Mouse (Mus musculus) CH12.LX (cell line): Measurements from ENCODE around the gene Fem1b. TPM values are rescaled to one million over a fixed set of nuclear protein-coding genes. Genes with fewer than 3 reads are reported as not detected.

ENCODE experiments used
- DNase-seq: peaks from one replicate; pipeline ENCODE4 v3.0.0-alpha.2; 2013; ENCODE audit errors: extremely low read depth
- H3K27ac ChIP-seq: 2 replicates; pipeline ENCODE4 v1.5.1; 2012; ENCODE audit warnings: low read depth, mild to moderate bottlenecking, control low read depth, moderate library complexity; ENCODE audit not compliant: insufficient read depth
- H3K27me3 ChIP-seq: replicated peaks from 2 replicates; pipeline ENCODE3; 2012; ENCODE audit warnings: inconsistent platforms
- H3K36me3 ChIP-seq, 2 experiments: replicated peaks in 1 of 2; 2 replicates each; pipeline versions ENCODE3 to v1.6.1; 2012; ENCODE audit warnings: inconsistent platforms in 1 of 2, low read length in 1 of 2, mild to moderate bottlenecking in 1 of 2, mixed read lengths in 1 of 2, moderate library complexity in 1 of 2; ENCODE audit not compliant: control insufficient read depth in 1 of 2, insufficient read depth in 1 of 2
- H3K4me1 ChIP-seq, 2 experiments: 2 replicates each; pipeline ENCODE4 v1.6.1; 2012; ENCODE audit warnings: inconsistent platforms in 1 of 2, moderate library complexity in 1 of 2; ENCODE audit not compliant: insufficient read depth in 2 of 2, control insufficient read depth in 1 of 2
- H3K4me2 ChIP-seq: 2 replicates; pipeline ENCODE4 v1.6.1; 2012; ENCODE audit warnings: low read depth, mild to moderate bottlenecking, control low read depth; ENCODE audit not compliant: poor library complexity, insufficient read depth, severe bottlenecking
- H3K4me3 ChIP-seq, 3 experiments: fragments of 150-350 bp in 1 of 3; sonication (generic) in 1 of 3; replicated peaks in 1 of 3; 2 replicates each; pipeline versions ENCODE3 to v1.5.1; 2011 to 2012; ENCODE audit warnings: low read depth in 2 of 3, low read length in 2 of 3, mild to moderate bottlenecking in 2 of 3, moderate library complexity in 2 of 3, control low read depth in 1 of 3, improper control_type of control experiment in 1 of 3, inconsistent platforms in 1 of 3, mixed read lengths in 1 of 3; ENCODE audit not compliant: poor library complexity in 1 of 3
- H3K79me2 ChIP-seq: replicated peaks from 2 replicates; pipeline ENCODE4 v1.6.1; 2012; ENCODE audit warnings: mild to moderate bottlenecking, moderate library complexity; ENCODE audit not compliant: control insufficient read depth, poor library complexity, insufficient read depth, severe bottlenecking; ENCODE audit errors: extremely low read depth
- H3K9ac ChIP-seq: 2 replicates; pipeline ENCODE4 v1.6.1; 2012; ENCODE audit warnings: low read depth, mild to moderate bottlenecking, control low read depth, moderate library complexity; ENCODE audit not compliant: insufficient read depth
- H3K9me3 ChIP-seq: replicated peaks from 2 replicates; pipeline ENCODE3; 2012; ENCODE audit warnings: low read length, inconsistent platforms, mixed read lengths
- CHD1 ChIP-seq: IDR thresholded peaks from 2 replicates; pipeline ENCODE4 v1.6.1; 2012; ENCODE audit warnings: low read depth, low read length, improper control_type of control experiment, inconsistent platforms
- CTCF ChIP-seq, 2 experiments: IDR thresholded peaks in 1 of 2; conservative IDR thresholded peaks in 1 of 2; 2 replicates each; pipeline ENCODE4 v1.5.1; 2011 to 2012; ENCODE audit warnings: low read depth in 2 of 2, low read length in 2 of 2, improper control_type of control experiment in 1 of 2, inconsistent platforms in 1 of 2, mild to moderate bottlenecking in 1 of 2, moderate library complexity in 1 of 2
- ETS1 ChIP-seq: conservative IDR thresholded peaks from 2 replicates; pipeline ENCODE4 v1.6.1; 2012; ENCODE audit warnings: low read depth, mild to moderate bottlenecking, inconsistent platforms, low read length, improper control_type of control experiment, moderate library complexity
- GABPA ChIP-seq: IDR thresholded peaks from 2 replicates; pipeline ENCODE4 v1.6.1; 2012; ENCODE audit warnings: low read depth, low read length, improper control_type of control experiment, inconsistent platforms; ENCODE audit not compliant: insufficient replicate concordance
- IRF4 ChIP-seq: IDR thresholded peaks from 2 replicates; pipeline ENCODE4 v1.6.1; 2014; ENCODE audit warnings: low read depth, mild to moderate bottlenecking, inconsistent platforms, low read length, improper control_type of control experiment
- JUN ChIP-seq: IDR thresholded peaks from 2 replicates; pipeline ENCODE4 v1.6.1; 2011; ENCODE audit warnings: low read depth, mild to moderate bottlenecking, low read length, improper control_type of control experiment, moderate library complexity; ENCODE audit not compliant: insufficient read depth
- MXI1 ChIP-seq: IDR thresholded peaks from 2 replicates; pipeline ENCODE4 v1.6.1; 2011; ENCODE audit warnings: mild to moderate bottlenecking, low read depth, low read length, improper control_type of control experiment
- NELFE ChIP-seq: IDR thresholded peaks from 2 replicates; pipeline ENCODE4 v1.6.1; 2011; ENCODE audit warnings: low read depth, low read length, improper control_type of control experiment
- PAX5 ChIP-seq: IDR thresholded peaks from 2 replicates; pipeline ENCODE4 v1.6.1; 2012; ENCODE audit warnings: low read length, inconsistent platforms, mixed read lengths
- POLR2A ChIP-seq: IDR thresholded peaks from 2 replicates; pipeline ENCODE4 v1.6.1; 2011; ENCODE audit warnings: low read depth, mild to moderate bottlenecking, improper control_type of control experiment, low read length
- POLR2AphosphoS2 ChIP-seq: IDR thresholded peaks from 2 replicates; pipeline ENCODE4 v1.6.1; 2011; ENCODE audit warnings: low read depth, low read length, improper control_type of control experiment
- TBP ChIP-seq: conservative IDR thresholded peaks from 2 replicates; pipeline ENCODE4 v1.6.1; 2011; ENCODE audit warnings: low read depth, low read length, improper control_type of control experiment
- ZKSCAN1 ChIP-seq: IDR thresholded peaks from 2 replicates; pipeline ENCODE4 v1.6.1; 2012; ENCODE audit warnings: low read depth, inconsistent platforms, low read length, improper control_type of control experiment, borderline replicate concordance
- ZNF384 ChIP-seq: IDR thresholded peaks from 2 replicates; pipeline ENCODE4 v1.6.1; 2012; ENCODE audit warnings: low read depth, low read length, improper control_type of control experiment, inconsistent platforms
- dilution Hi-C: fragments of 300-500 bp; cut with MboI; formaldehyde crosslinking; loops from 2 replicates; pipeline ENCODE4 v1.14.3; 2020; ENCODE audit warnings: low sequenced_read_pairs; ENCODE audit not compliant: extremely low pct_unique_long_range_greater_than_20kb, extremely low pct_ligation_motif_present
- in situ Hi-C: fragments of 300-500 bp; cut with MboI; formaldehyde crosslinking; loops from 3 replicates; pipeline ENCODE4 v1.14.3; 2019; ENCODE audit warnings: low sequenced_read_pairs, low pct_ligation_motif_present, low pct_unique_long_range_greater_than_20kb, mixed read lengths
- polyA plus RNA-seq: library from polyadenylated mRNA; unstranded; fragments of >175 nt; gene quantifications from 2 replicates; pipeline ENCODE4 v1.2.1, GENCODE M21; 2012; ENCODE audit warnings: low read depth; ENCODE audit not compliant: insufficient read length
- total RNA-seq, 2 experiments: library from RNA; depleted of rRNA; stranded (reverse); fragments of 300-350 nt in 1 of 2; fragments of >200 nt in 1 of 2; gene quantifications; 2 replicates each; pipeline ENCODE4 v1.2.3; 2012 to 2014

The Fem1b gene
- total and polyA plus RNA-seq, 3 experiments, result 26.8 to 34.6 (median 30.1) TPM

DNA sequence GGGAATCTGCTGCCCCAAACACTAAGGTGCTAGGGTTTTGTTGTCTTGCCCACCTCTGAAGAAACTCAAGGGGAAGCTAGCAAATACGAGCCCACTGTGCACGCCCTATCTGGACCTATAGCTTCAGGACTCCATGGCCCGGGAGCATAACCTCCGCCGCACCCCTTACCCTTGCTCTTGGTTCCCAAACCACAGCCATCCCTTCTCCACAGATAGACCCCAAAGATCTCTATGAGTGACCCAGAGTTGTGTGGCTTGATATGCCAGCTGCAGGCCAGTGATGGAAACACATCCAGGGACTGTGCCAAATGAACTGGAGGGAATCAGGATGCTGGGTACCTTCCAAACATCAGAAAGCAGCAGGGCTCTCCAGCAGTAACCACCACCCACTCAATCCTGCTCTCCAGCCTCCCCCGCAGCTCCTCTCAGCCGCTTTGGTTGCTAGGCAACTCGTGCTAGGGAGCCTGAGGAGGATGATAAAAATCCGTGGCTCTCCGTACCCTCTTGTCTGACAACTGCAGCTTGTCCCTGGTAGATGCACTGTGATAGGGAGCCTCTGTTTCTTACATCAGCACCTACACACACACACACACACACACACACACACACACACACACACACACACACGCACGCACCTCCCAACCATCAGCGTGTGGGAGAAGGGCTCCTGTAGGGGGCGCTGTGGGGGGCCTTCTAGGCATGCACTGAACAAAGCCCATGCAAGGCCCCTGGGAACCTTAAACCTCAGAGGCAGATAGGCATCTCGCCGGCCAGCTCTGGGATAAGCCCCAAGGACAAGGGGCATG lies 28.6 kb downstream of the Fem1b start:
- no peak overlapping the region for H3K27ac ChIP-seq
- no peak for DNase-seq
- in situ Hi-C loops (no loop called here), dilution Hi-C loops (no loop called here)
- H3K79me2 ChIP-seq, result no peaks in the 10 kb centered on the region
- H3K27me3 ChIP-seq, result no peaks in the 10 kb centered on the region
- no peak overlapping the region for H3K9ac ChIP-seq
- TF ChIP-seq ZKSCAN1 (no peak), CTCF (conservative IDR thresholded peaks at IDR 0.05 in 1 of 2, IDR thresholded peaks at IDR 0.05 in 1 of 2; ENCODE audit: low read depth in 2 of 2, low read length in 2 of 2) (peak in 1 of 2 experiments; percentile 18; a peak in 2 of 4 replicates)
- no peak overlapping the region for H3K4me2 ChIP-seq
- no peak overlapping the region for H3K4me3 ChIP-seq
- H3K9me3 ChIP-seq, result no peaks in the 10 kb centered on the region
- H3K36me3 ChIP-seq, result peaks cover 0 to 17% of the 10 kb centered on the region in 2 experiments
- no peaks in the 10 kb centered on the region for H3K4me1 ChIP-seq

DNA sequence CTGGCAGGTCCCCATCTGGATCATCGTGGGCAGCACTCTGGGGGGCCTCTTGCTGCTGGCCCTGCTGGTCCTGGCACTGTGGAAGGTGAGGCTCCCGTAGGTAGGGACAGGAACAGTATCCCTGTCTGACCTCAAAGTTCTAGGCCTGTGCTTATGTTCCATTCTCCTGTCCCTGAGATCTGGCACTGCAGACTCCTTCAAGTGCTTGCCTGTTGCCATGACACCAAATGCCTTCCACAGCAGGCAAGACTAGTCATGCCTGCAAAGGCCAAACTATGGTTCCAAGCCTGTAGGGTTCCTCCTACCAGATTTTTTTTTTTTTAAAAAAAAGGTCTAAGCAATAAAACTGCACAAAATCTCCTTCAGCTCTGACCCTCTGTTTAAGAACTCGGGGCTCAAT lies 29.8 kb downstream of the Fem1b start:
- no peak for TF ChIP-seq POLR2A
- TF ChIP-seq POLR2AphosphoS2, result no peak
- no peak for TF ChIP-seq ETS1
- TF ChIP-seq ZNF384, result no peak; the same call in 1 of the 2 replicates
- no peak for TF ChIP-seq CHD1
- no peak for TF ChIP-seq NELFE
- no peak for TF ChIP-seq IRF4
- no peak for TF ChIP-seq PAX5
- no peak for TF ChIP-seq MXI1
- no peak for TF ChIP-seq TBP
- TF ChIP-seq JUN, result no peak
- TF ChIP-seq GABPA, result no peak
- TF ChIP-seq, all 38 proteins: peak for 0
- H3K79me2 ChIP-seq, result no peaks in the 10 kb centered on the region
- dilution Hi-C loops, result no loop called here

More for the DNA sequence above, 29.8 kb downstream of the Fem1b start:
- Histone ChIP-seq H3K27me3 (no peaks in the 10 kb centered on the region), H3K4me2 (no peak overlapping the region), H3K4me1 (no peaks in the 10 kb centered on the region), H3K4me3 (no peak overlapping the region), H3K9ac (no peak overlapping the region), H3K36me3 (peaks cover 0 to 16% of the 10 kb centered on the region in 2 experiments), H3K9me3 (no peaks in the 10 kb centered on the region), H3K27ac (no peak overlapping the region)
- in situ Hi-C loops, result no loop called here
- no peak for DNase-seq
